Mouse (Mus musculus) bone marrow, adult 2 months (tissue): ENCODE results near the gene Tbl3.

Experiments
- CTCF ChIP-seq: fragments of 200-500 bp; IDR thresholded peaks from 2 replicates; pipeline ENCODE4 v1.5.1; 2011; ENCODE audit warnings: low read length, control low read depth; ENCODE audit not compliant: control insufficient read depth, insufficient read depth
- POLR2A ChIP-seq: fragments of 200-500 bp; IDR thresholded peaks from 2 replicates; pipeline ENCODE4 v1.6.1; 2011; ENCODE audit warnings: low read depth, mild to moderate bottlenecking, control low read depth, low read length, borderline replicate concordance; ENCODE audit not compliant: control insufficient read depth

DNA sequence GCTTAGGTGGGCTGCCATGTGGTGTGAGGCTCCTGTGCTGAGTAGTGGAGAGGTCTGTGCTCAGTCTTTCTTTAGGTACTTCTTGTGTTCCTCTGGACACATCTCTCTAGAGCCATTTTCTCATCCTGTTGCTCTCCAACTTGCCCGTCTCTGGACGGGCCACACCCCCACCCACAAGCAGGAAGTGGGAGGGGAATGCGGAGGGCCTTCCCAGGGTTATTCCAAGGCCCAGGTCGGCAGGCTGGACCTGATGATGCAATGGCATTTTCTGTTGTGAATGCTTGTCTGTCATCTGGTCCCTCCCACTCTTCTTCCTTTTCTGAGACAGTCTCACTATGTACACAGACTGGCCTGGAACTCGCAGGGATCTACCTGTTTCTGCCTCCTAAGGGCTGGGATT is 35.3 kb downstream of the Tbl3 start:
- TF ChIP-seq POLR2A (no peak), CTCF (no peak)
